Mouse (Mus musculus) thymus, adult 2 months (tissue): Measurements from ENCODE around the gene Anpep. TPM values are rescaled to one million over a fixed set of nuclear protein-coding genes. Genes with fewer than 3 reads are reported as not detected.

Source experiments
- DNase-seq: peaks from one replicate; pipeline ENCODE4 v3.0.0; 2021
- H3K27ac ChIP-seq: fragments of 200-500 bp; 2 replicates; pipeline ENCODE4 v1.5.1; 2012; ENCODE audit warnings: low read length, control low read depth; ENCODE audit not compliant: control insufficient read depth, insufficient read depth
- H3K27me3 ChIP-seq: fragments of 200-500 bp; 2 replicates; pipeline ENCODE4 v1.6.1; 2012; ENCODE audit warnings: mild to moderate bottlenecking, low read length, moderate library complexity, mixed read lengths; ENCODE audit not compliant: control insufficient read depth, insufficient read depth
- H3K36me3 ChIP-seq: fragments of 200-500 bp; 2 replicates; pipeline ENCODE4 v1.6.1; 2012; ENCODE audit warnings: mild to moderate bottlenecking, low read length, moderate library complexity; ENCODE audit not compliant: control insufficient read depth, insufficient read depth
- H3K4me1 ChIP-seq: fragments of 200-500 bp; replicated peaks from 2 replicates; pipeline ENCODE4 v1.6.1; 2012; ENCODE audit warnings: low read length; ENCODE audit not compliant: control insufficient read depth, insufficient read depth
- H3K4me3 ChIP-seq: fragments of 200-500 bp; 2 replicates; pipeline ENCODE4 v1.5.1; 2012; ENCODE audit warnings: mild to moderate bottlenecking, low read length, control low read depth, moderate library complexity; ENCODE audit not compliant: control insufficient read depth, insufficient read depth
- CTCF ChIP-seq: fragments of 200-500 bp; IDR thresholded peaks from 2 replicates; pipeline ENCODE4 v1.5.1; 2012; ENCODE audit warnings: mild to moderate bottlenecking, control low read depth, low read length, moderate library complexity, borderline replicate concordance; ENCODE audit not compliant: control insufficient read depth, poor library complexity, insufficient read depth; ENCODE audit errors: extremely low read depth
- POLR2A ChIP-seq: fragments of 200-500 bp; IDR thresholded peaks from 2 replicates; pipeline ENCODE4 v1.6.1; 2012; ENCODE audit warnings: mild to moderate bottlenecking, low read length, control low read depth, moderate library complexity; ENCODE audit not compliant: control insufficient read depth, poor library complexity, insufficient read depth; ENCODE audit errors: extremely low read depth
- WGBS: fragments of 180-500 bp; shearing (Covaris S2); methylation state at CpG from one replicate; pipeline ENCODE4 v1.1.7; 2018; 5-methylcytosine and 5-hydroxymethylcytosine counted together
- polyA plus RNA-seq: library from polyadenylated mRNA; depleted of rRNA; stranded (reverse); fragments of >200 nt; gene quantifications from 2 replicates; pipeline ENCODE4 v1.2.3, GENCODE M21; 2012; rRNA removed

The Anpep gene
- polyA plus RNA-seq, 1 experiment, result 20.6 TPM

GRCm38 (mm10) chr7:79786295-79786694 is 74.6 kb downstream of the Anpep start:
- no peaks in the 10 kb centered on the region for H3K27me3 ChIP-seq
- H3K36me3 ChIP-seq, result no peaks in the 10 kb centered on the region
- peak; percentile 65 for DNase-seq
- no peak for TF ChIP-seq CTCF
- 32% methylated on average over 6 of the region's 6 CpGs for WGBS
- no peak overlapping the region for H3K4me3 ChIP-seq
- no peak overlapping the region for H3K27ac ChIP-seq
- H3K4me1 ChIP-seq, result no peaks in the 10 kb centered on the region

- no peak for TF ChIP-seq POLR2A
- no peak for TF ChIP-seq CTCF
- 96% methylated on average over 2 of the region's 2 CpGs for WGBS
- Histone ChIP-seq H3K4me3 (no peak overlapping the region), H3K27ac (no peak overlapping the region), H3K36me3 (no peaks in the 10 kb centered on the region), H3K4me1 (no peaks in the 10 kb centered on the region), H3K27me3 (no peaks in the 10 kb centered on the region)
- DNase-seq, result no peak
These were observed 78.4 kb downstream of the Anpep start for GRCm38 (mm10) chr7:79782516-79782855.

DNA sequence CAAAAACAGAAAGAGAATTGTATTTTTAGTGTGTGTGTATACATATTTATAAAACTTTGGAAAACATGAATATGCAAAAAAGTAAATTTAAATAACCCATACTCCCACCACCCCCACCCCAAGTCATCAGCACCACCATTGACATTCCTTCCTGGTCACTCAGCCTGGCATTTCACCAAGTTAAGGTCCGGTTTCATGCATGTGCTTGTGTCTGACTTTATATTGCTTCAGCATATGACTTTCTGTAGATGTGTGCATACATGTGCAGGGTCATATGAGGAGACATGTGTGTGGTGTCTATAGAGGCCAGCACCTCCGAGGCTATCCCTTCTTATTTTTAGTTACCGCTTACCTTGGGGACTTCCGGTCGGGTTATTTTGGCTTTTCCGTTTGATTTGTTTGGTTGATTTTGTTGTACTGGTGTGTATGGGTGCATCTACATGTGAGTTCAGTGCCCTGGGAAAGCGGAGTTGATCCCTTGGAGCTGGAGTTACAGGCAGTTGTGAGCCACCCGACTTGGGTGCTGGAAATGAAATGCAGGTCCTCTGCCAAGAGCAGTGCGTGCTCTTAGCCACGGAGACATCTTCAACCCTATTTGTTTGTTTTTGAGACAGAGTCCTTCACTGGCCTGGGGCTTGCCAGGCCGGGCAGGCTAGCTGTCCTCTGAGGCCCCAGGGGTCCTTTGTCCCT is 78.9 kb downstream of the Anpep start:
- Histone ChIP-seq H3K27ac (no peak overlapping the region), H3K27me3 (no peaks in the 10 kb centered on the region), H3K36me3 (no peaks in the 10 kb centered on the region), H3K4me3 (no peak overlapping the region), H3K4me1 (no peaks in the 10 kb centered on the region)
- TF ChIP-seq CTCF, result no peak
- no peak for TF ChIP-seq POLR2A
- 93% methylated on average over 11 of the region's 11 CpGs for WGBS
- DNase-seq, result no peak

GRCm38 (mm10) chr7:79780647-79781626 is 79.9 kb downstream of the Anpep start:
- no peaks in the 10 kb centered on the region for H3K27me3 ChIP-seq
- WGBS, result 47% methylated on average over 16 of the region's 16 CpGs
- H3K4me1 ChIP-seq, result no peaks in the 10 kb centered on the region
- DNase-seq, result peak; percentile 63
- no peak overlapping the region for H3K27ac ChIP-seq
- TF ChIP-seq CTCF, result peak; percentile 64; the same call in 1 of the 2 replicates
- TF ChIP-seq POLR2A, result no peak
- no peak overlapping the region for H3K4me3 ChIP-seq
- no peaks in the 10 kb centered on the region for H3K36me3 ChIP-seq

Other genes with a start within 250 kb of the Anpep start
- gene Rhcg, start 243.4 kb downstream of the Anpep start, polyA plus RNA-seq, result 0.56 and 1.2 TPM in 2 replicates
- 7.7 and 12.0 TPM in 2 replicates for gene Ticrr, start 200.9 kb downstream of the Anpep start, polyA plus RNA-seq
- gene Kif7, start 145.3 kb downstream of the Anpep start, polyA plus RNA-seq, result 5.7 and 6.3 TPM in 2 replicates
- gene Plin1, start 128.2 kb downstream of the Anpep start, polyA plus RNA-seq, result 64.4 and 73.1 TPM in 2 replicates
- 5.0 and 8.1 TPM in 2 replicates for gene Pex11a, start 117.9 kb downstream of the Anpep start, polyA plus RNA-seq
- 0.22 and 0.24 TPM in 2 replicates for gene Wdr93, start 117.9 kb downstream of the Anpep start, polyA plus RNA-seq
- gene Mesp1, start 67.3 kb downstream of the Anpep start, polyA plus RNA-seq, result 0.45 and 0.62 TPM in 2 replicates
- 0.41 and 0.47 TPM in 2 replicates for gene Mesp2, start 50.3 kb downstream of the Anpep start, polyA plus RNA-seq
- 21.7 and 22.4 TPM in 2 replicates for gene Ap3s2, start 59.6 kb upstream of the Anpep start, polyA plus RNA-seq
- gene Arpin, start 74.3 kb upstream of the Anpep start, polyA plus RNA-seq, result 4.6 and 5.4 TPM in 2 replicates
- gene Zfp710, start 163.8 kb upstream of the Anpep start, polyA plus RNA-seq, result 62.1 and 63.1 TPM in 2 replicates